Mouse (Mus musculus) neural tube, embryonic 10.5 days (tissue): Measurements from ENCODE around the gene Prss41.
"Not testable (repeated sequence)": the region's sequence is repeated elsewhere in the genome, so short reads cannot be mapped to it uniquely, and the experiment has no call there.

Source experiments
- DNase-seq: peaks from one replicate; pipeline ENCODE4 v3.0.0-alpha.2; 2017; ENCODE audit warnings: low spot score; ENCODE audit errors: extremely low spot score

Prss41 gene

GRCm38 (mm10) chr17:23843812-23844273 is at the start of gene Prss41, which contains the start of gene Prss32:
Gene Prss41 (minus strand): TSS chr17:23844172.
Gene Prss32 (plus strand): TSS chr17:23843855.
- peak; percentile 64 for DNase-seq

DNA sequence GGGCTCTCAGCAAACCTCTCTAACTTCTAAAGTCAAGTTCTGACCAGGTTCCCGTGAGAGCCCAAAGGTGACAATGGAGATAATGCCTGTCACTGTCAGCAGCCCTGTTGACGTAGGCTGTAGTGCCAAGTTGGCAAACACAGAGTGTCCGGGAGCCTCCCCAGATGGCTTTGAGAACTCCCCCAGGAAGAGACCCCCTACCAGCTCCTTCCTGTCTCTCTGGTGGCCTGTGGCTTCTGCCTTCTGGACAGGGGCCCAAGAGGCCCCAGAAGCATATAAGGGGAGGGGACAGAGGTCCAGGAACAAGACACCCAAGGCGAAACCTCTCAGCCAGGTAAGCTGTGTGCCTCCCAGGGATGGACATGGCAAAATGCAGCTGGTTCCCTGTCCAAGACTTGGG is 36.6 kb upstream of the Prss41 start, which contains the start of the genes Dcpp1 and Dcpp2:
TSS of gene Dcpp1 (plus strand) at position 301 of the 400 bp plus-strand sequence.
TSS of gene Dcpp2 (plus strand) at position 305 of the 400 bp plus-strand sequence.
- not testable (repeated sequence) for DNase-seq

DNA sequence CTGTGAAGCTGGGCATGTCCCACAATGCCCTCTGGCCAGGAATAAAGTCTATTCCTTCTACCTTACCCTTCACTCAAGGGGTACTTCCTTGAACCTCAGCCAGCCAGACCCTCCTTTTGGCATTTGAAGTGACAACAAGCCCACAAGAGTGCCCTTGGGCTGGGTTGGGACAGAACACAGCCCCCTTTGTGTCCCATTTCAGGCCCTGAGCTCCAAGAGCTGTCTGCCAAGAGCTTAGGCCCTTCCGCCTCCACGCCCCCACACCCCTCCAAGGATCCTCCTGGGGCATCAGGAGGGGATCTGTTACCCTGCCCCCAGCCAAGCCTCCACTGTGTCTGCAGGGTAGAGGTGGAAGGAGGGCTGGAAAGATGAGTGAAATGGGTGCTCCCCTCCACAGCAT is 33.2 kb upstream of the Prss41 start:
- DNase-seq, result no peak

GRCm38 (mm10) chr17:23876741-23877140 is 32.8 kb upstream of the Prss41 start:
- no peak for DNase-seq

- peak; percentile 53 for DNase-seq
Measured at GRCm38 (mm10) chr17:23873884-23874856, 30.2 kb upstream of the Prss41 start.

- no peak for DNase-seq
Measured at GRCm38 (mm10) chr17:23868513-23868912, 24.5 kb upstream of the Prss41 start.

- DNase-seq, result no peak
Measured at GRCm38 (mm10) chr17:23867756-23868155, 23.8 kb upstream of the Prss41 start, which contains the start of gene Prss21. Gene Prss21 (plus strand): TSS chr17:23868056.

- DNase-seq, result no peak
Measured at GRCm38 (mm10) chr17:23862926-23863325, 19.0 kb upstream of the Prss41 start.

GRCm38 (mm10) chr17:23857913-23858312 is 13.9 kb upstream of the Prss41 start:
- no peak for DNase-seq

DNA sequence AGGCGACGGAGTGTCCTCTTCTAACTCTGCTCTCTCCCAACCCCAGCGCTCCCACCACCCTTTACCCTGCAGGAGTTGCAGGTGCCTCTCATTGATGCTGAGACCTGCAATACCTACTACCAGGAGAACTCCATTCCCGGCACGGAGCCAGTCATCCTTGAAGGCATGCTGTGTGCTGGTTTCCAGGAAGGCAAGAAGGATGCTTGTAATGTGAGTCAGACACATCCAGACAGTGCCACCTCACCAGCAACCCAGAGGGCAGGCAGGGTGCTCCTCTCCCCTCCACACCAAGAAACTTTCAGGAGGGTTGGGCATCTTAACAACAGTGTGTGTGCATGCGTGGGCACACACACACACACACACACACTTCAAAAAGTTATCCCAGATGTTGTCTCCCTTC is 13.2 kb upstream of the Prss41 start:
- no peak for DNase-seq

GRCm38 (mm10) chr17:23854229-23854765 is 10.3 kb upstream of the Prss41 start:
- DNase-seq, result no peak

DNA sequence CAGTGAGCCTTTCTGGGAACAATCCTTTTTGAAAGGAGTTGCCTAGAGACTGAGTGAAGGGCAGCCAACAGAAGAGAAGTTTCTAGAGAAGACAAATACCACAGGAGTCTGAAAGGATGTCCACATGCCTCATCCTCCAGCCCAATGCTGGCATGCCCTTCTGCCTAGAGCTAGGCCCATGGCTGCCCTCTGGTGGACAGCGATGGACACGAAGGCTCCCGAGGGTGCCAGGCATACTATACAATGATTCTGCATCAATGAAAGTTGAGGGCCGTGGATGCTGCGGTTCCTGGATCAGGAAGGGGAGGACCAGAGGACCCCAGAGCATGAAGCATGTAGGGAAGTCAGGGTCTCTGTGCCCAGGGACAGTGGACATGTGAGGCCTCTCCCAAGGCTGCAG is 9.3 kb upstream of the Prss41 start:
- peak; percentile 42 for DNase-seq

DNA sequence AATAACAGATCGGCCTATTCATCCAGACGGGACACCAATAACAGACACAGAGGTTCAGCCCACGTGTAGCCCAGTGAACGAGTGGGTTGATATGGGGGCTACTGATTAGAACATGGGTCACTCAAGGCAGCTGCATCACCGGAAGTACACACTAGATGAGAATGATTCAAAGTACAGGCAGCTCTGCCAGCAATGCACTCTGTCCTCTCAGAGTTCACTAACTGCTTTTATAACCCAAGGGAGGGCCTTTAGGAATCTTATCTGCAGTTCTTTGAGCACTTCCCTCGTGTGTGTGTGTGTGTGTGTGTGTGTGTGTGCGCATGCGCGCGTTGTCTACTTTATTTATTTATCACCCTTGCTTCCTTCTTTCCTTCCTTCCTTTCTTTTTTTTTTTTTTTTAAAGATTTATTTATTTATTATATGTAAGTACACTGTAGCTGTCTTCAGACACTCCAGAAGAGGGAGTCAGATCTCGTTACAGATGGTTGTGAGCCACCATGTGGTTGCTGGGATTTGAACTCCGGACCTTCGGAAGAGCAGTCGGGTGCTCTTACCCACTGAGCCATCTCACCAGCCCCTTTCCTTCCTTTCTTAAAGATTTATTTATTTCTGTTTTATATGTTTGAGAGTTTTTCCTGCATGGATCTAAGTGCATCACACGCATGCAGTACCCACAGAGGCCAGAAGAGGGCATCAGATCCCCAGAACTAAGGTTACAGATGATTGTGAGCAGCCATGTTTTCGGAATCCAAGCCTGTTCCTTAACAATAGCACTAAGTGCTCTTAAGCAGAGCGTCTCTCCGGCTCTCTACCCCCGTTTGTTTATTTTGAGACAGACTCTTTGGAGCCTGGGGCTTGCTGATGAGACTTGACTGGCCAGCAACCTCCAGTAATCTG is 7.1 kb upstream of the Prss41 start:
- peak; percentile 75 for DNase-seq

DNA sequence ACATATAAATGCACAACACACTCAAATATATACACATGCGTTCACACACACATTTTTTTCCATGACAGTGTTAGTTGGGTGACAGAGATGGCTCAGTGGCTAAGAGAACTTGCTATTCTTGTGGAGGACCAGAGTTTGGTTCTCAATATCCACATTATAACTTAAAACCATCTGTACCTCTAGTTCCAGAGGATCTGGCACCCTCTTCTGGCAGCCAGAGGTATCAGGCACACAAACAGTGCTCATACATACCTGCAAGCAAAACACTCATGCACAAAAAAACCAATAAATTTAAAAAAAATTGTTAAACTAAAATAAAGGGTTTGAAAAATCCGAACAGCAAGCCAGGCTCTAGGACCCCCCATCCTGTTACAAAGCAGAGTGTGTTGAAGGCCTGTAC is 6.1 kb upstream of the Prss41 start:
- DNase-seq, result no peak

DNA sequence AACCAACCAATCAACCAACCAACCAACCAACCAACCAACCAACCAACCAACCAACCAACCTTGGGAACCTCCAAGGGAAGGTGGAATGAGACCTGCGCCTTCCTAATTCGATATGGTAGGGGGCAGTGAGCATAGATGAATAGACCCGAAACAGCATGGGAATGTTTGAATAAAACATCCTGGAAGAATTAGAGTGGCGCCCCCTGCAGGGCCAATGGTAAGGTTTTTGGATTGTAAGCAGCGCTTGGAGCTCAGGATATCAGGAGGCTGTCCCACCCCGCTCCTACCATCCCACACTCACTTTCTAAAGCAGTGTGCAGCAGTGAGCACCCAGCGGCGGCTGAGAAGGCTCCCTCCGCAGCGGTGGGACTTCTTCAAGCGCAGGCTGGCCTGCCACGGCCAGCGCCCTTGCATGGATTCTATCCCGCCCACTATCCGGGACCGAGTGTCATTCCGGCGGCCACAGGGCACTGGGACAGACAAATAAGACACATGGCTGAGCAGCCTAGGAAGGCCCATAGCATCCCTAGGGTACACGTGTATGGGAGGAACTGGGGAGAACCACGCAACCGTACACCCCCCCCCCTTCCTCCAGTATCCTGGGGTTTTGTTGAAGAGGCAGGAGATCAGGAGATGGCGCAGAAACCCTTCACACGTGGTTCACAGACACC is 696 bp downstream of the Prss41 start:
- DNase-seq, result no peak

DNA sequence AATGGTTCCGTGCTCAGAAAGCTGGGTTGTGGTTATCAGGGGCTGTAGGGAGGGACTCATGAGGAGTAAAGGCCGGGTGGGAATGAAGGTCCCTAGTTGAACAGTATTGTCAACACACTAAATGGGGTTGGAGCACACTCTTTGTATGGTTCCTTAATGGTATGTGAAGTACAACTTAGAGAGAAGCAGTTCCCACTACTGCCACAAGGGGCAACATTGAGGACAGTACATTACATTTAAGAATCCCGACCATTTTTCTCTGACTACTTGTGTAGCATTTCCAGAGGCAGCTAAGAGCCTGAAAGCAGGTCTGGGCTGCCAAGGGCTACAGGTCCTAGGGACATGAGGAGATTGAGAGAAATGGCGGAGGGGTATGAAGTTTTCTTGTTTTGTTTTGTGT is 2.8 kb downstream of the Prss41 start:
- peak; percentile 51 for DNase-seq

DNA sequence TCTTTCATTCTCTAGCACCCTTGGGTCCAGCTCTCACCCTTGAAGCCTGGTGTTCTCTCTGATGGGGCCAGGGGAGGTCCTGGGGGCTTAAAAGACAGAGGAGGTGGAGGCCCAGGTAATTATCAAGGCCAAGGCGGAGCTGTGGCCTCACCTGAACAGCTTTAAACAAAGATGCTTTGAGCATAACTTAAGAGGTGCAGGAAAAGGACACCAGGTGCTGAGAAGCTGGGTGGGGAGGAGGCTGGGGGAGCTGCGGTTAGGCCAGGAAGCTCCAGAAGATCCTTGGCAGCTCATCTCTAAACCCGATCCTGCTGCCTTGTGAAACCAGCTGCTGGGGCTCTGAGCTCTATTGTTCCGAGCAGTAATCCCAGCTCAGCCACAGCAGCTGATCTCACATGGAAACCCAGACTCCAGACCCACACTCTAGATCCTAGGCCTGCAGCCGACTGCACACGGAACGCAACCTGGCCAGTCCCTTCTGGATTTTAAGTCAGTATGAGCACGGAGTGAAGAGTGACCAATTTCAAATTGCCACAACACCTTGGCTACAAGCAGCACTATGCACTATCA is 7.9 kb downstream of the Prss41 start, which contains the start of gene Prss33:
TSS of gene Prss33 (minus strand) at position 51 of the 570 bp plus-strand sequence.
- DNase-seq, result no peak

DNA sequence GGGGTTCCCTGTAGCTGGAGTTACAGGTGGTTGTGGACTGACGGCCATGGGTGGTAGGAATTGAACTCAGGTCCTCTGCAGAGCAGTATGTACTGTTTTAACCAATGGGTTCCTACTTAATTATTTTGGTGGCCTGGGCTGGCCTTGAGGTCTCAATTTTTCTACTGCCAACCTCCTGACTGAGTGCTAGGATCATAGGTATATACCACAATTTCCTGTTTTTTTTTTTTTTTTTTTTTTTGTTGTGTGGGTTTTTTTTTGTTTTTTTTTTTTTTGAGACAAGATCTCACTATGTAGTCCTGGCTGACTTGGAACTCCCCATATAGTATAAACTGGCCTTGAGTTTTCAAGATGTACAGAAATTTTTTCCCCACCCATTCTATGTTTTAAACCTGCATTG is 12.8 kb downstream of the Prss41 start:
- no peak for DNase-seq

DNA sequence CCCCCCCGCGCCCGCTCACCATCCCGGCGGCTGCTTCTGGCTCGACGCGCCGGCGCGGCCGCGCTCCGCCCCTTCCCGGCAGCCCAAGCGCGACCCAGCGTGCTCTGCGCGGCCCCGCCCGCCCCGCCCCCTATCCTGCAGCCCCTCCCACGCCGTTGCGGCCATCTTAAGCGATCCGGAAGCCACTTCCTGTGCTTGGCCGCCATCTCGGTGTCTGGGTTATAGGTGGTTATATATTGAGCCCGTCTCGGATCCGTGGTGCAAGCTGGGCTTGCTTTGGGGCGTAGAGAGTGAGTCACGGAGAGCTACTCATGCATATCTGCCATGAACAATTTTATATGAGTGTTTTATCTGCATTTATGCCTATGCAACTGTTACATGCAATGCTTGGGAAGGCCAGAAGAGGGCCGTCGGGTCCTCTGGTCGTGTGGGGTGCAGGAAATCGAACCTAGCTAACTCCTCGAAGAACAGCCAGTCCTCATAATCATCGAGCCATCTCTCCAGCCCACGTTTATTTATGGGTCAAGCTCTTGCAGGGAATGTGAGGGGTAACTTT is 14.8 kb downstream of the Prss41 start, which contains the start of gene Elob:
TSS of gene Elob (minus strand) at position 73 of the 556 bp plus-strand sequence.
- DNase-seq, result peak; percentile 89
